Mouse (Mus musculus): ENCODE results near the gene Rora. TPM values are rescaled to one million over a fixed set of nuclear protein-coding genes. Genes with fewer than 3 reads are reported as not detected.

The Rora gene
- polyA plus RNA-seq, 1 experiment = 24.1 TPM

- TF ChIP-seq CTCF (IDR thresholded peaks at IDR 0.05; ENCODE audit: control insufficient read depth, insufficient read depth, insufficient replicate concordance, low read depth, low read length) = no peak
- no peaks in the 10 kb centered on the region for H3K27me3 ChIP-seq (ENCODE audit: control insufficient read depth, insufficient read depth, low read length)
- H3K36me3 ChIP-seq (ENCODE audit: control insufficient read depth, insufficient read depth, low read length) = no peaks in the 10 kb centered on the region
- H3K4me3 ChIP-seq (ENCODE audit: control insufficient read depth, low read depth, low read length) = no peak overlapping the region
- H3K27ac ChIP-seq (ENCODE audit: control insufficient read depth, insufficient read depth, low read depth, low read length) = no peak overlapping the region
- no peaks in the 10 kb centered on the region for H3K4me1 ChIP-seq (ENCODE audit: control insufficient read depth, insufficient read depth, low read length)
These were observed 141.7 kb downstream of the Rora start for GRCm38 (mm10) chr9:68795314-68795713.

- TF ChIP-seq CTCF (IDR thresholded peaks at IDR 0.05; ENCODE audit: control insufficient read depth, insufficient read depth, insufficient replicate concordance, low read depth, low read length) = no peak
- no peaks in the 10 kb centered on the region for H3K4me1 ChIP-seq (ENCODE audit: control insufficient read depth, insufficient read depth, low read length)
- no peak overlapping the region for H3K27ac ChIP-seq (ENCODE audit: control insufficient read depth, insufficient read depth, low read depth, low read length)
- H3K27me3 ChIP-seq (ENCODE audit: control insufficient read depth, insufficient read depth, low read length) = no peaks in the 10 kb centered on the region
- no peak overlapping the region for H3K4me3 ChIP-seq (ENCODE audit: control insufficient read depth, low read depth, low read length)
- no peaks in the 10 kb centered on the region for H3K36me3 ChIP-seq (ENCODE audit: control insufficient read depth, insufficient read depth, low read length)
These were observed 144.6 kb downstream of the Rora start for GRCm38 (mm10) chr9:68798221-68798620.

DNA sequence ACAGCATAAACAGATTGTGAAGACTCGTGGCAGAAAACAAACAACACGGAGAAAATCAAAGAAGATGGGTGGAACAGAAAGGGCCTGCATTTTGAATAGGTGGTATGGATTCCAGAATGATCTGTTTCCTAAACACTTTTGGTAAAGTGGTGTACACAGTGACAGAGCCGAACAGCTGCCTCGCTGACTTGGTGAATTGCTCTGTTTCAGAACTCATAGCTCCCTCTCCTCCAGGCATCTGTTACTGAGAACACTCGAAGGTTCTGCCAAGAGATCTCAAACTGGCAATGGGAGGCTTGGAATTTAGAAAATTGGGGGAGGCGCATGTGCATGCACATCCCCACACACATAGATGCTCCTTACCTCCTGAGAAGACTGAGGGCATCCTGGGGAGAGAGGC, 145.5 kb downstream of the Rora start:
- H3K4me1 ChIP-seq (ENCODE audit: control insufficient read depth, insufficient read depth, low read length) = no peaks in the 10 kb centered on the region
- no peak for TF ChIP-seq POLR2A (IDR thresholded peaks at IDR 0.05; ENCODE audit: control insufficient read depth, low read depth, low read length)
- no peak for TF ChIP-seq CTCF (IDR thresholded peaks at IDR 0.05; ENCODE audit: control insufficient read depth, insufficient read depth, insufficient replicate concordance, low read depth, low read length)
- H3K27ac ChIP-seq (ENCODE audit: control insufficient read depth, insufficient read depth, low read depth, low read length) = no peak overlapping the region
- H3K27me3 ChIP-seq (ENCODE audit: control insufficient read depth, insufficient read depth, low read length) = no peaks in the 10 kb centered on the region
- H3K4me3 ChIP-seq (ENCODE audit: control insufficient read depth, low read depth, low read length) = no peak overlapping the region
- no peaks in the 10 kb centered on the region for H3K36me3 ChIP-seq (ENCODE audit: control insufficient read depth, insufficient read depth, low read length)

DNA sequence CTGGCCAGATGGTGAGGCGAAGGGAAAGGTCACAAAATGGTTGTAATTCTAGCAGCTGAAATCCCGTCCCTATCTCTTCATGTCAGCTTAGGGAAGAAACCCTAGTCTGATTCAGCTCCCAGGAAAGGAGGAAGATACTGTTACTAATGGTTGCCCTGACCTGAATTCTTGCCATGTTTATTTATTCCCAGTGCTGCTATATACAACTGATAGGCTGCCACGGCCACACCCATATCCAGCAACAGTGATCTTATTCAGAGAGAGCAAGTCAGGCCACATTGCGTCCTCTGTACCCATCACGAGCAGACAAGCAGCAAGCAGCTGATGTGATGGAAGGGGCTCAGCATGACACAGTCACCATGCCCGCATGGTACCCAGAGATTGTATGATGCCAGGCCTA, 150.6 kb downstream of the Rora start:
- no peaks in the 10 kb centered on the region for H3K4me1 ChIP-seq (ENCODE audit: control insufficient read depth, insufficient read depth, low read length)
- TF ChIP-seq CTCF (IDR thresholded peaks at IDR 0.05; ENCODE audit: control insufficient read depth, insufficient read depth, insufficient replicate concordance, low read depth, low read length) = no peak
- TF ChIP-seq POLR2A (IDR thresholded peaks at IDR 0.05; ENCODE audit: control insufficient read depth, low read depth, low read length) = no peak
- no peaks in the 10 kb centered on the region for H3K36me3 ChIP-seq (ENCODE audit: control insufficient read depth, insufficient read depth, low read length)
- no peak overlapping the region for H3K27ac ChIP-seq (ENCODE audit: control insufficient read depth, insufficient read depth, low read depth, low read length)
- no peak overlapping the region for H3K4me3 ChIP-seq (ENCODE audit: control insufficient read depth, low read depth, low read length)
- H3K27me3 ChIP-seq (ENCODE audit: control insufficient read depth, insufficient read depth, low read length) = no peaks in the 10 kb centered on the region

GRCm38 (mm10) chr9:68805776-68806175, 152.2 kb downstream of the Rora start:
- TF ChIP-seq POLR2A (IDR thresholded peaks at IDR 0.05; ENCODE audit: control insufficient read depth, low read depth, low read length) (no peak), CTCF (IDR thresholded peaks at IDR 0.05; ENCODE audit: control insufficient read depth, insufficient read depth, insufficient replicate concordance, low read depth, low read length) (no peak)
- Histone ChIP-seq H3K27me3 (ENCODE audit: control insufficient read depth, insufficient read depth, low read length) (no peaks in the 10 kb centered on the region), H3K4me3 (ENCODE audit: control insufficient read depth, low read depth, low read length) (no peak overlapping the region), H3K36me3 (ENCODE audit: control insufficient read depth, insufficient read depth, low read length) (no peaks in the 10 kb centered on the region), H3K27ac (ENCODE audit: control insufficient read depth, insufficient read depth, low read depth, low read length) (no peak overlapping the region), H3K4me1 (ENCODE audit: control insufficient read depth, insufficient read depth, low read length) (no peaks in the 10 kb centered on the region)

GRCm38 (mm10) chr9:68807735-68808134, 154.1 kb downstream of the Rora start:
- Histone ChIP-seq H3K27me3 (ENCODE audit: control insufficient read depth, insufficient read depth, low read length) (no peaks in the 10 kb centered on the region), H3K27ac (ENCODE audit: control insufficient read depth, insufficient read depth, low read depth, low read length) (no peak overlapping the region), H3K4me1 (ENCODE audit: control insufficient read depth, insufficient read depth, low read length) (no peaks in the 10 kb centered on the region), H3K36me3 (ENCODE audit: control insufficient read depth, insufficient read depth, low read length) (no peaks in the 10 kb centered on the region), H3K4me3 (ENCODE audit: control insufficient read depth, low read depth, low read length) (no peak overlapping the region)
- no peak for TF ChIP-seq CTCF (IDR thresholded peaks at IDR 0.05; ENCODE audit: control insufficient read depth, insufficient read depth, insufficient replicate concordance, low read depth, low read length)
- TF ChIP-seq POLR2A (IDR thresholded peaks at IDR 0.05; ENCODE audit: control insufficient read depth, low read depth, low read length) = no peak

DNA sequence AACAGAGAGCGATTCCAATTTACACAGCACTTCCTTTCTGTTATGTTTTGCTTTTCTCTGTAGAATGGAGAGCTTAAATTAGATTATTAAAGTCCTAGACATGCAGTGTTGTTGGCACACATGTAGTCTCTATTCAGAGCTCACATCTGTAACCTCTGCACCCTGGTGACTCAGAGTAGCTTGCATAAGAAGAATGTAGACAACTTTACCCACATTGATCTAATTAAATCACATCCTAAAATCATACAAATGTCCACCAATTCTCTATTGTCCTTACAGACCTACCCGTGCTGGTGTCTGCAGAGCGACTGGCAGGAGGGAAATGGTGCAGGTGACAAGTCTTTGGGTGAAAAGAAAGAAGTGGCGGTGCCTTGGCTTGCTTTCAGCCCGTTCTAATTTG, 155.9 kb downstream of the Rora start:
- H3K4me1 ChIP-seq (ENCODE audit: control insufficient read depth, insufficient read depth, low read length) = no peaks in the 10 kb centered on the region
- H3K27ac ChIP-seq (ENCODE audit: control insufficient read depth, insufficient read depth, low read depth, low read length) = no peak overlapping the region
- TF ChIP-seq POLR2A (IDR thresholded peaks at IDR 0.05; ENCODE audit: control insufficient read depth, low read depth, low read length) (no peak), CTCF (IDR thresholded peaks at IDR 0.05; ENCODE audit: control insufficient read depth, insufficient read depth, insufficient replicate concordance, low read depth, low read length) (no peak)
- H3K36me3 ChIP-seq (ENCODE audit: control insufficient read depth, insufficient read depth, low read length) = no peaks in the 10 kb centered on the region
- H3K27me3 ChIP-seq (ENCODE audit: control insufficient read depth, insufficient read depth, low read length) = no peaks in the 10 kb centered on the region
- no peak overlapping the region for H3K4me3 ChIP-seq (ENCODE audit: control insufficient read depth, low read depth, low read length)

DNA sequence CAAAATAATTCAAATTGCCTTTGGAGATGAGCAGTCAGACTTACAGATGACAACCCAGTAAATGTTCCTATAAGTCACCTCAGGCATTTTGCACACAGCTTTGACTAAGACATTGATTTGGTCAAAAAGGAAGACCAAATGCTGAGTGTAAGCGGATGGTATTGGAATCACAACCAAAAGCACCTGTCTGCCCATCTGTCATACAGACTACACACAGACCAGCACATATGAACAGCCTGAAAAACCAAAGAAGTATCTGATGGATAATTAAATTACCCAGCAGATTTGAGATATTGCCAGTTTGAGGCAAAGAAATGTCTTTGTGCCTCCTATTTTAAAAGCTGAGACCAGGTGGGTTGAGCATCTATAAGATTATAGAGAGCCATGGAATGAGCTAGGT, 161.1 kb downstream of the Rora start:
- Histone ChIP-seq H3K27me3 (ENCODE audit: control insufficient read depth, insufficient read depth, low read length) (no peaks in the 10 kb centered on the region), H3K4me1 (ENCODE audit: control insufficient read depth, insufficient read depth, low read length) (no peaks in the 10 kb centered on the region), H3K27ac (ENCODE audit: control insufficient read depth, insufficient read depth, low read depth, low read length) (no peak overlapping the region), H3K4me3 (ENCODE audit: control insufficient read depth, low read depth, low read length) (no peak overlapping the region), H3K36me3 (ENCODE audit: control insufficient read depth, insufficient read depth, low read length) (no peaks in the 10 kb centered on the region)
- TF ChIP-seq POLR2A (IDR thresholded peaks at IDR 0.05; ENCODE audit: control insufficient read depth, low read depth, low read length) (no peak), CTCF (IDR thresholded peaks at IDR 0.05; ENCODE audit: control insufficient read depth, insufficient read depth, insufficient replicate concordance, low read depth, low read length) (no peak)
